Mouse (Mus musculus): ENCODE measurements around the gene Zfp750.
A peak's percentile ranks its signal among the peaks of the same experiment; 100 is the strongest.

Gene Zfp750

GRCm38 (mm10) chr11:121519131-121519530, at the start of gene Zfp750:
Gene Zfp750, minus strand, starts transcription at chr11:121519333.
- ATAC-seq (ENCODE audit: low TSS enrichment): peak; percentile 62; the same call in 1 of the 2 replicates

DNA sequence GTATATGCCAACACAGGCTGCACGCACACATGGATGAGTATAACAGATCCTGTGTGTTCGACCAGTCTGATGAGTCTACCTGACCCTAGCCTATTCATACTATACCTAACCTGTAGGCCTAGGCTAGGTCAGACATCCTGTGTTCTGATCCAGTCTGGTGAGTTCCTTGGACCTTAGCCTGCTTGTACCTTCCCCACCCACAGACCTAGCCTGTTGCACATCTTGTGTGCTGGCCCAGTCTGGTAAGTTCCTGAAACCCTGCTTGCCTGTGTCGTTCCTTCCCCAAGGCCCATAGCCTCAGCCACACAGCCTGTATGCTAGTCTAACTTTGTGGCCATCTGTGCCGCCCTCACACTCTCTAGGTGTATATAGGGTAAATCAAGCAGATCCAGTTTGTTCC, 45.1 kb upstream of the Zfp750 start:
- ATAC-seq (ENCODE audit: low TSS enrichment): no peak

- no peak for ATAC-seq (ENCODE audit: low TSS enrichment)
Measured at GRCm38 (mm10) chr11:121563312-121563711, 44.2 kb upstream of the Zfp750 start.

- no peak for ATAC-seq (ENCODE audit: low TSS enrichment)
Measured at GRCm38 (mm10) chr11:121560294-121560663, 41.1 kb upstream of the Zfp750 start.

GRCm38 (mm10) chr11:121559527-121560293, 40.6 kb upstream of the Zfp750 start:
- no peak for ATAC-seq (ENCODE audit: low TSS enrichment)

DNA sequence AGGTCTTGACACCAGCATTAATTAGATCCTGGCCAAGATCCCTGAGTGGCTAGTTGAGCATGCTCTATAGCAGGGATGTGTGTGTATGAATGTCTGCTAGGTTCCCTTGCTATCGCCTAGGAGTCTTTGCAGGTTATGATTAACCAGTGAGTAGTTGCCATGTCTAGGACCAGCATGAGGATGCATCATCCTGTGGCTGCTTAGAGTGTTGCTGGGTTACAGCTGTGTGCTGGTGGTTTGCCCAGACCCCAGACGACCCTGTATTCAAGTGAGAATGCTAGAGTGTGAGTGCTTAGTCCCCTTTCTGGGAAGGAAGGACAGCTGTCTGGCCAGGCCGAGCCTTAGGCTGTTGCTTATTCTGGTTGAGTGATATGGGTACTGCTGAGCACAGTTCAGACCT, 39.4 kb upstream of the Zfp750 start:
- ATAC-seq (ENCODE audit: low TSS enrichment): no peak

- ATAC-seq (ENCODE audit: low TSS enrichment): no peak
Measured at GRCm38 (mm10) chr11:121557946-121558345, 38.8 kb upstream of the Zfp750 start.

- no peak for ATAC-seq (ENCODE audit: low TSS enrichment)
Measured at GRCm38 (mm10) chr11:121556727-121557126, 37.6 kb upstream of the Zfp750 start.

- ATAC-seq (ENCODE audit: low TSS enrichment): no peak
Measured at GRCm38 (mm10) chr11:121553458-121553857, 34.3 kb upstream of the Zfp750 start.

- no peak for ATAC-seq (ENCODE audit: low TSS enrichment)
Measured at GRCm38 (mm10) chr11:121552846-121553457, 33.8 kb upstream of the Zfp750 start.

- no peak for ATAC-seq (ENCODE audit: low TSS enrichment)
Measured at GRCm38 (mm10) chr11:121552167-121552566, 33.0 kb upstream of the Zfp750 start.

DNA sequence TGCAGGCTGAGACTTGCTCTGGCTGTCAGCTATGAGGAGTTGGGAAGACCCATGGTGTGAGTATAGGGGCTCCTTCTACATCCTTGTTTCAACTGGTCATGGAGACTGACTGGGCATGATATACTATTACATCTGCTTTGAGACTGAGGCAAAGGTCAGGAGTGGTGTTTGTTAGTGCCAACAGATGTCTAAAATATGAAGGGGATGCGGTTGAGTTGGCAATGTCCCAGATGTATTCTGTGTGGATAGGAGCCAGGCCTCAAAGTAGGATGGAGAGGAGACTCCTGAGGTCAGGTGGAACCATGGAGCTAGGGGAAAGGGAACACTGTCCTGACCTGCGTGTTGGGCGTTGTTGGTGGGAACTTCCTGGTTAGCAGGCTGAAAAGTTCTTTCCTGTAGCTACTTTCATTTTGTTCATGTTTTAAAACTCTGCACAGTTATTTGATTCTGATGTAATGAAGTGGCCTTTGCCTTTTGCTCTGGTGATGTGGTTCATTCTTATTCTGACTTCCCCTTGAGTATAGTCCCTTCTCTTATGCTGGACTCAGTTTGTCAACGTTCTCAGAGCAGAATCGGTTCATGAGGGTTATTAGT, 32.2 kb upstream of the Zfp750 start:
- ATAC-seq (ENCODE audit: low TSS enrichment): no peak

GRCm38 (mm10) chr11:121549843-121550647, 30.9 kb upstream of the Zfp750 start:
- no peak for ATAC-seq (ENCODE audit: low TSS enrichment)

DNA sequence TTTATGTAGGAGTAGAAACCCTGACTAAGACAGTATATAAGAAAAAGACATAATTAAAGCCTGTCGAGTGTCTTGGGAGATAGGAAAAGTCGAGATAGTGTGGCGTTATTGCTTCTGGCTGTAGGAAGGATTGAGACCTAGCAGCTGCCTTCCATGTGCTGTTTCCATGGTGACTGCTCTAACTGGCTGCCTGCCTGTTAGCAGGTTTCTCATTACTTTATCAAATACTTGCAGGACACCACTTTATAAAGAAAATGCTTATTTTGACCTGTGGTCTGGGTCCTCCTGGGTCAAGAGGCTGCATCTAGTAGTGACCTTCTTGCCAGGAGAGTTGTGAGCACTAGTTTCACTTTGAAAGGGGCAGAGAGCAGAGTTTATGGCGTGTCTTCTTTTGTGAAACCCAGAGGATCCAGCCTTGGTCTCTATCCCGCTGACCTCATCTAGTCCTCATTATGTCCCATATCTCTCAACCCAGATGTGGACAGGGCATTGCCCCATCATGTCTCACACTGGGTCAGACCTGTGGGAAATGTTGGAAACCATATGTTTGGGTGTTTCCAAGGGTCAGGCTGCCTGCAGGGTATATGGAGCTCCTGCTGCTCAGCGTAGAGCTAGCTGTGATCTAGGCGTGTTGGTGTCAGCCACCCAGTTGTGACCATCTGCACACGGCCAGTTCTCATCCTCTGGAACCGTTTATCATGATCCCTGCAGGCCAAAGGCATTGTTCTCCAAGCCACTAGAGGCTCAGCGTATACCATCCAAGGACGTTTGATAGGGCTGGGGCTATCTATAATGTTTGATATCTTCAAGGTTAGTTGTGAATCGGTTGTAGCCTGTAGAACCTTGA, 30.1 kb upstream of the Zfp750 start:
- ATAC-seq (ENCODE audit: low TSS enrichment): 0 out of 2 replicates have a peak, but pooled peaks have one; percentile 58

DNA sequence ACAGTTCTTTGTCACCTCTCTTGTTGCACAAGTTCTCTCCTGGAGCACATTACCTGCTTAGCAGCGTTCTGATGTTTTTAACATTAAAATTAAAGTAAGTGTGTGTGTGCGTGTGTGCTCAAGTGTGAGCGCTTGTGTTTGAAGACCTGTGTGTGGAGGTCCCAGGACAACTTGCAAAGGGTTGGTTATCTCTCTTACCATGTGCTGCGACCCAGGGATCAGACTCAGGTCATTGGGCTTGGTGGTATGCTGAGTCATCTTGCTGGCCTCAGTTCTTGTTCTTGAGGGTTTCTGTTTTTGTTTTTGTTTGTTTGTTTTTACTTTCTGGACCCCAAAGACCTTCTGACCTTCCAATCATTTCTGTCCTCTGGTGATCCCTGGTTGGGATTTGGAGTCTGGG, 28.8 kb upstream of the Zfp750 start:
- no peak for ATAC-seq (ENCODE audit: low TSS enrichment)

DNA sequence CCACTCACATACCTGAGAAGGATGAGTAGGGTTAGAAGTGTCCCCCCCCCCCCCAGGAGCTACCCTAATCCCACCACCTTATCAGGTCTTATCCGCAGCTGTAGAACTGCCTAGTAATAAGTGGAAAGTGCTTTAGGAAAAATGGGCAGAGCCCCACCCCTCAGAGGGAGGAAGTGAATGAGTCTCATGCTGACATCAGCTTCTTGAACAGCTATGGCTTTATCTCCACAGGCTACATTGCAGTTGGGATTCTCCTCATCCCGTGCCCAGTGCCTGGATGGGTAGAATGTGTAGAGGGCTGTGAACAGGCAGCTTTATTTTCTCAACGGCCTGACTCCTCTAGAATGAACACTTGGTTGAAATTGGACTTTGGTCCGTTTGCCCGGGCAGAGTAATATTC, 28.1 kb upstream of the Zfp750 start:
- no peak for ATAC-seq (ENCODE audit: low TSS enrichment)

GRCm38 (mm10) chr11:121545398-121546034, 26.4 kb upstream of the Zfp750 start:
- ATAC-seq (ENCODE audit: low TSS enrichment): no peak

GRCm38 (mm10) chr11:121544755-121545397, 25.7 kb upstream of the Zfp750 start:
- no peak for ATAC-seq (ENCODE audit: low TSS enrichment)

- ATAC-seq (ENCODE audit: low TSS enrichment): peak; percentile 51
Measured at GRCm38 (mm10) chr11:121543922-121544321, 24.8 kb upstream of the Zfp750 start.

DNA sequence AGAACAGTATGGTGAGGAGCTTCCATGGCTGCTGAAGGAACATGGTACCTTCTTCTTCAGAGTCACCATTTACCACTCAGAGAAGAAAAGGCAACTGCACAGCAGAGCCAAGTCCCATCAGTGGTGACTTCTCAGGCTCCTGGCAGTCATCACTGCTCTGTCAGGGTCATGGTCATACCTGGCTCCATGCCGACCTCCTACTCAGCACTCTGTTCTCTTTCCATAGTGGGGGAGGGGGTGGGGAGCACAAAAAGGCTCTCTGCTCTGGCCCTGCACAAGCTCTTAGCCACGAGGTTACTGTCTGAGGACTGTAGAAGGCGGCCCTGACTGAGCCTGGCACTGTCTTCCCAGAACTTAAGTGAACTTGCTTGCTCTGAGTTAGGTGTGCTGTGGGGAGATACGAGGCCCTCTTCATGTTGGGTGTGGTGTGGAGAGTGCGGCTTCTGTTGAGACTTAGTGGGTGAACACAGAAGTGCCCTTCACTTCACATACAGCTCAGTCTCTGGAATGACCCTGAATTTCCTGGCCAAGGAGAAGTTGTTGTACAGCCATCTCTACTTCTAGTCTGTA, 24.2 kb upstream of the Zfp750 start:
- ATAC-seq (ENCODE audit: low TSS enrichment): no peak

Data from frontal cortex, adult (tissue).